Mouse (Mus musculus): ENCODE data around the gene Tas2r121.

DNA sequence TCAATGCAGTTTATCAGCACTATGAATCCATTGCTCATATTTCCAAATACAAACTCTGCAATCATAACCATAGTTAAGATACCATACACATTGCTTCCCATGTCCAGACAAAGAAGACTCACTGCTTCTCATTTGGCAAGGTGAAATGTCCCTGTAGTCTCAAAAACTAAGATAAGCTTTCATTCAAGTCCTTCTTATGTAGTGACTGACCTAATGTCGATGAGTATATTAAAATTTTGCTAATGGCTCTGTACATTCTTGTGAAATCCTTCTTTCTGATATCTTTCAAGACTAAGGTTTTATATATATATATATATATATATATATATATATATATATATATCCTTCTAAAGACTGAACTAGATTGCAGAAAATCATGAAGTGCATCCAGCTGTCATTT, at the start of gene Tas2r121:
- no peak for TF ChIP-seq CTCF (IDR thresholded peaks at IDR 0.05; ENCODE audit: low read depth, low read length)
- no peak for TF ChIP-seq GATA1 (IDR thresholded peaks at IDR 0.05; ENCODE audit: borderline replicate concordance, low read length)
- no peak for TF ChIP-seq GATA2 (IDR thresholded peaks at IDR 0.05; ENCODE audit: borderline replicate concordance, low read depth, low read length)
